Mouse (Mus musculus) liver, embryonic 14.5 days (tissue): ENCODE results near the gene Kctd20. TPM values are rescaled to one million over a fixed set of nuclear protein-coding genes. Genes with fewer than 3 reads are reported as not detected.

Experiments used
- ATAC-seq: fragments of 200-750 bp; cut with Nextera tagmentation; 2 replicates; pipeline ENCODE4 v1.8.0; 2017; ENCODE audit warnings: moderate number of reproducible peaks, mild to moderate bottlenecking, moderate library complexity; ENCODE audit not compliant: insufficient read depth
- DNase-seq, 3 experiments: peaks; one replicate each; pipeline ENCODE4 v3.0.0-alpha.2; 2012 to 2013; ENCODE audit warnings: low read depth in 3 of 3, low spot score in 3 of 3
- H3K27ac ChIP-seq: fragments of 300-500 bp; sonication (generic); 2 replicates; pipeline ENCODE4 v1.5.1; 2014; ENCODE audit warnings: moderate library complexity, mild to moderate bottlenecking, control low read depth, inconsistent platforms
- H3K27me3 ChIP-seq: fragments of 300-500 bp; sonication (generic); 2 replicates; pipeline ENCODE4 v1.6.1; 2014; ENCODE audit warnings: mild to moderate bottlenecking, low read length, moderate library complexity; ENCODE audit not compliant: control insufficient read depth, insufficient read depth
- H3K36me3 ChIP-seq: fragments of 300-500 bp; sonication (generic); replicated peaks from 2 replicates; pipeline ENCODE4 v1.6.1; 2014; ENCODE audit warnings: low read depth; ENCODE audit not compliant: control insufficient read depth, insufficient read depth
- H3K4me1 ChIP-seq, 2 experiments: fragments of 200-500 bp in 1 of 2; fragments of 300-500 bp in 1 of 2; sonication (generic) in 1 of 2; replicated peaks; 2 replicates each; pipeline ENCODE4 v1.6.1; 2012 to 2014; ENCODE audit warnings: antibody characterized with exemption in 1 of 2, inconsistent platforms in 1 of 2, low read length in 1 of 2; ENCODE audit not compliant: control insufficient read depth in 2 of 2, insufficient read depth in 2 of 2
- H3K4me2 ChIP-seq: fragments of 300-500 bp; sonication (generic); 2 replicates; pipeline ENCODE4 v1.6.1; 2014; ENCODE audit warnings: low read depth, mild to moderate bottlenecking, control low read depth, moderate library complexity
- H3K4me3 ChIP-seq, 2 experiments: fragments of 200-500 bp in 1 of 2; fragments of 300-500 bp in 1 of 2; sonication (generic) in 1 of 2; 2 replicates each; pipeline ENCODE4 v1.5.1; 2012 to 2014; ENCODE audit warnings: low read depth in 2 of 2, low read length in 2 of 2, mild to moderate bottlenecking in 2 of 2, control low read depth in 1 of 2, inconsistent platforms in 1 of 2, moderate library complexity in 1 of 2; ENCODE audit not compliant: insufficient read depth in 1 of 2
- H3K9ac ChIP-seq: fragments of 300-500 bp; sonication (generic); replicated peaks from 2 replicates; pipeline ENCODE4 v1.6.1; 2014; ENCODE audit warnings: mild to moderate bottlenecking, control low read depth, moderate library complexity
- H3K9me3 ChIP-seq: fragments of 300-500 bp; sonication (generic); 2 replicates; pipeline ENCODE4 v1.6.1; 2016; ENCODE audit warnings: low read length, mixed read lengths; ENCODE audit not compliant: control insufficient read depth
- CTCF ChIP-seq: IDR thresholded peaks from 2 replicates; pipeline ENCODE4 v1.5.1; 2016; ENCODE audit warnings: antibody characterized with exemption, low read depth, control low read depth
- EP300 ChIP-seq: IDR thresholded peaks from 2 replicates; pipeline ENCODE4 v1.6.1; 2016; ENCODE audit warnings: antibody characterized with exemption, low read depth
- WGBS: fragments of 180-500 bp; shearing (Covaris S2); extraction: QIAGEN DNeasy Blood & Tissue Kit; methylation state at CpG from one replicate; pipeline ENCODE4 v1.1.7; 2014; ENCODE audit not compliant: insufficient replicate concordance; 5-methylcytosine and 5-hydroxymethylcytosine counted together
- polyA plus RNA-seq, 2 experiments: library from polyadenylated mRNA; depleted of rRNA in 1 of 2; stranded (reverse) in 1 of 2; unstranded in 1 of 2; fragments of >200 nt; fragmentation: Nextera tagmentation in 1 of 2; extraction: Ambion mirVana in 1 of 2; gene quantifications; 2 replicates each; pipeline versions ENCODE4 v1.2.1 to v1.2.3; 2012 to 2014

Kctd20 gene
- polyA plus RNA-seq, 2 experiments, result 30.4 to 55.3 TPM

DNA sequence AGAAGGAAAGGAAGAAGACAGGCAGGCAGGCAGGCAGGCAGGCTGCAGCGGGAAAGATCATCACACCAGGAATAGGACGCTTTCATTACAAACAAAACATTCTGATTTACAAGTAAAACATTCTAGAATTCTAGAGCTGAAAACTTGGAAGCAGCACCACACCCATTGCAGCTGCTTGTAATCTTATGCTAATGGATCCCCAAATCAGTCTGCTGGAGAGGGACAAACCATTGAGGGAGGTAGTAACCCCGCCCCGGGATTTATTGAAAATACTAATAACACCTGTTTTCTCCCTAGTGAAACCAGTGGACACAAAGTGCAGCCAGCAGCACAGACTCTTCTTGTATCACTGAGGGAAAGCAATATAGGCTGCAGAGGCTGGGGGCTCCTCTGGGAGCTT is 29.3 kb downstream of the Kctd20 start:
- Histone ChIP-seq H3K9ac (no peak overlapping the region), H3K9me3 (no peaks in the 10 kb centered on the region), H3K4me2 (no peak overlapping the region), H3K4me3 (no peak overlapping the region), H3K36me3 (peaks cover 14% of the 10 kb centered on the region), H3K4me1 (no peaks in the 10 kb centered on the region; a peak in 1 of 4 replicates), H3K27me3 (no peaks in the 10 kb centered on the region), H3K27ac (no peak overlapping the region)
- ATAC-seq (no peak), DNase-seq (no peak)
- TF ChIP-seq EP300 (no peak), CTCF (no peak)
- WGBS, result 86% methylated on average over 4 of the region's 4 CpGs

- TF ChIP-seq EP300 (no peak), CTCF (no peak)
- H3K9ac ChIP-seq, result no peak overlapping the region
- 48% methylated on average over 4 of the region's 4 CpGs for WGBS
- no peak overlapping the region for H3K27ac ChIP-seq
- H3K4me3 ChIP-seq, result no peak overlapping the region
- no peaks in the 10 kb centered on the region; a peak in 1 of 4 replicates for H3K4me1 ChIP-seq
- H3K27me3 ChIP-seq, result no peaks in the 10 kb centered on the region
- ATAC-seq (peak; percentile 35; the same call in 1 of the 2 replicates), DNase-seq (no peak)
- H3K9me3 ChIP-seq, result no peaks in the 10 kb centered on the region
- H3K4me2 ChIP-seq, result no peak overlapping the region
- peaks cover 24% of the 10 kb centered on the region for H3K36me3 ChIP-seq
Observed at GRCm38 (mm10) chr17:28982591-28982990, 30.8 kb downstream of the Kctd20 start.

DNA sequence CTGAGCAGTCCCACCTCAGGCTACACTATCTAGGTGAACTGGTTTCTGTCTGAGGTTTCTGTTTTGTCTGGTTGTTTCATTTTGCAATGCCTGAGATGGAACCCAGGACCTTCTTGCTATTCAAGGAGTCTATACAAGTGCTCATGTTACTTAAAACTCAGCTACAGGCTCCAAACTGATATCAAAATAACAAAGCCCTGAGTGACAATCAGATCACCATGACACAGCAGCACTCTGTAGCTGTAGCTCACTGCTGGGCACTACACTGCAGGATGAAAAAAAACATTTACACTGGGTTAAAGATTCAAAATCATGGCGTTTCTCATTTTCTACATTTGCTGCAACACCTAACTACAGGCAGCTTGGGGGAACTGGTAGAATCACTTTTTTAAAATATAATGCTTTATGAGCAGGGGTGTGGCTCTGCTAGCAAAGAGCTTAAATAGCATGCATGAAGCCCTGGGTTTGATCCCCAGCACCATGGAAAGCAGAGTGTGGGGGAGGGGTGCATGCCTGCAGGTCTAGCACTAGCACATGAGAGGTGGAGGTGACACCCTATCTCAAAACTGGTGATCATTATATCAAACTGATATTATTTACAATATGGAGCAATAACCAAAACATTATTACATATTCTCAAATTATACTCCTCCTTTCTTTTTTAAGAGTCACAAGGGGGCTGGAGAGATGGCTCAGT is 33.1 kb downstream of the Kctd20 start:
- Histone ChIP-seq H3K9ac (no peak overlapping the region), H3K9me3 (no peaks in the 10 kb centered on the region), H3K27me3 (no peaks in the 10 kb centered on the region), H3K4me2 (no peak overlapping the region), H3K4me3 (no peak overlapping the region), H3K36me3 (peaks cover 36% of the 10 kb centered on the region), H3K27ac (no peak overlapping the region), H3K4me1 (no peaks in the 10 kb centered on the region)
- DNase-seq (no peak), ATAC-seq (no peak)
- TF ChIP-seq CTCF (no peak), EP300 (no peak)
- WGBS, result 89% methylated on average over 1 of the region's 1 CpGs

DNA sequence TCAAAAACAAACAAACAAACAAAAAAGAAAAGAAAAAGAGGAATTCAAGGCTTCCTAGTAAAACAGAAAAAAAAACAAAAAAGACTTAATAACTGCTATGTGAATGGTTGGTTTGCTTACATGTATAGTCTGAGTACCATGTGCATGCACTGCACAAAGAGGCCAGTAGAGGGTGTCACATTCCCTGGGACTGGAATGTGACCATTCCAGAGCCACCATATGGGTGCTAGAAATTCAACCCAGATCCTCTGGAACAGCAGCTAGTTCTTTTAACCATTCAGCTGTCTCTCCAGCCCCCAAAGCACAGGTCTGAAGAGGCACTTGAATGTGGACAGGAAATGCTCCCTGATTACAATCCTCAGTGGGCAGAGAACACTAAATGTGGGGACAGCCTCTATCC is 35.1 kb downstream of the Kctd20 start:
- Histone ChIP-seq H3K9me3 (no peaks in the 10 kb centered on the region), H3K4me1 (no peaks in the 10 kb centered on the region), H3K4me3 (no peak overlapping the region), H3K27me3 (no peaks in the 10 kb centered on the region), H3K27ac (no peak overlapping the region), H3K9ac (no peak overlapping the region), H3K4me2 (no peak overlapping the region), H3K36me3 (peaks cover 50% of the 10 kb centered on the region)
- DNase-seq (no peak), ATAC-seq (no peak)
- TF ChIP-seq EP300 (no peak), CTCF (peak; percentile 78)

DNA sequence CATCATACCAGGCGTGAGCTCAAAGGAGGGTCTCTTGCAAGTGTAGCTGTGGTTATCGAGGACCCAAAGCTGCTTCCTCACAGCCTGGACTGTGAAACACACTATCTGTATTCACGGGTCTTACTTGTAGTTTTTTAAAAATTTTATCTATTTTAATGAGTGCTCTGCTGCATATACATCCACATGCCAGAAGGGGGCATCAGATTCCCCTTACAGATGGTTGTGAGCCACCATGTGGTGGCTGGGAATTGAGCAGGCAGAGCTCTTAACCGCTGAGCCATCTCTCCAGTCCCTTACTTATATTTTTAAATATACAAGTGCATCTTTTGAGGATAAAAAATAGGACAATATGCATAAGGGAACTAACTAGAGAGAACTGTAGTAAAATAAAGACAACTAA is 36.0 kb downstream of the Kctd20 start:
- H3K27me3 ChIP-seq, result no peaks in the 10 kb centered on the region
- 46% methylated on average over 4 of the region's 4 CpGs for WGBS
- H3K27ac ChIP-seq, result no peak overlapping the region
- H3K36me3 ChIP-seq, result peaks cover 50% of the 10 kb centered on the region
- TF ChIP-seq CTCF (peak; percentile 92), EP300 (no peak)
- no peaks in the 10 kb centered on the region for H3K9me3 ChIP-seq
- no peak overlapping the region for H3K4me3 ChIP-seq
- H3K9ac ChIP-seq, result no peak overlapping the region
- DNase-seq, result peak in 2 of 3 experiments; percentile 49 to 51
- no peak for ATAC-seq
- H3K4me2 ChIP-seq, result no peak overlapping the region
- H3K4me1 ChIP-seq, result no peaks in the 10 kb centered on the region
